Mouse (Mus musculus) activated CD4-positive, CD25-positive, alpha-beta regulatory T cell, adult 4 months (primary cell): ENCODE results near the gene Fam47e. TPM values are rescaled to one million over a fixed set of nuclear protein-coding genes. Genes with fewer than 3 reads are reported as not detected.
"Not testable (repeated sequence)": the region's sequence is repeated elsewhere in the genome, so short reads cannot be mapped to it uniquely, and the experiment has no call there.

Source experiments
- ATAC-seq: one replicate; pipeline ENCODE4 v1.8.0; 2017
- polyA plus RNA-seq, 2 experiments: library from polyadenylated mRNA; unstranded; fragments of 100-300 nt; shearing (Covaris generic); gene quantifications; one replicate each; pipeline ENCODE4 v1.2.1; 2017

The Fam47e gene
- not detected for polyA plus RNA-seq

DNA sequence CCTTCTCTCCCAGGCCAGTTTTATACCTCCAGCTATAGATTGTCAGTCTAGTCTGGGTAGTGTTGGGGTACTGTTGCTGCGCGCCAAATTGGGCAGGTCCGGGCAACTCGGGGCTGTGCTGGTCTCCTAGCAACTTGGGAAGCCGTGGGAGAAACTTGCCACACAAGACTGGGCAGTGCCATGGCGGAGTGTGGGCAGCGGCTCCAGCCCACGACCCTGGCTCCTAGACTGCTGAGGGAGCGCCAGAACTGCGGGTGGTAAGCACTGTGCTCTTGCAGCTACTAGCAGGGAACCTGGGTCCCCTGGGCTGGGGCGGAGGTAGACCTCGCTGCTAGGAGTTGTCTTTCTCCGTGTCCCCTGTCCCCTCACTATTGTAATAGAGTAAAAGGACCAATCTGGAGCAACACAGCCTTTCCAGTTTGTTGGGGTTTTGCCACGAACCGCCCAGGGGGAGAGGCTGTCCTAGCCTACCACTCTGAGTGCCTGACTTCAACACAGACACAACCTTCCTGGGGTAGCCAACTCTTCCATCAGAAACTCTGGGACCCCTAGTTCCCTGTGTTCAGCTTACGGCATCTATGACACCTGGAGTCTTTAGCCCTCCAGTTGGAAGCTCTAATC is at the start of gene Fam47e:
TSS of gene Fam47e (plus strand) at position 179 of the 621 bp plus-strand sequence.
- no peak for ATAC-seq

DNA sequence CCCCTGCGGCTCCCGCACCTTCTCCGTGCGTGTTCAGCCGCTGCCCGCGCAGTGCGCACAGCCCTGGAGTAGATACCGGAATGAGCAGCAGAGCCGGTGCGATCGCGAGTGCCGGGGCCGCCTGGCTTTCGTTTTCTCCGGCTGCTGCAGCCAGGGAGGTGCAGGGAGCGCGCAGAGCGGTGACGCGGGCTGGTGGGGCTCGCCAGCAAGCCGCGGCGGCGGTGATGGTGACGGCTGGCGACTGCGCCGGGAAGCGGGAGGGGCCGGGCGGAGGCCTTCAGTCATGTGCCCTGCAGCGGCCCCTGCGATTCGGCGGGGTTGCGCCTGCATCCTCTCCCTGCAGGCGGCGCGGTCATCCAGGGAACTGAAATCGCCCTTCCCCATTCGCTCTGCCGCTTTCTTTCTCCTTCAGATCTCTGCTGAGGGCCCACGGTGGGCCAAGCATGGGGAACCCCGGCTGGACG is 49.4 kb upstream of the Fam47e start:
- ATAC-seq: peak; percentile 77

DNA sequence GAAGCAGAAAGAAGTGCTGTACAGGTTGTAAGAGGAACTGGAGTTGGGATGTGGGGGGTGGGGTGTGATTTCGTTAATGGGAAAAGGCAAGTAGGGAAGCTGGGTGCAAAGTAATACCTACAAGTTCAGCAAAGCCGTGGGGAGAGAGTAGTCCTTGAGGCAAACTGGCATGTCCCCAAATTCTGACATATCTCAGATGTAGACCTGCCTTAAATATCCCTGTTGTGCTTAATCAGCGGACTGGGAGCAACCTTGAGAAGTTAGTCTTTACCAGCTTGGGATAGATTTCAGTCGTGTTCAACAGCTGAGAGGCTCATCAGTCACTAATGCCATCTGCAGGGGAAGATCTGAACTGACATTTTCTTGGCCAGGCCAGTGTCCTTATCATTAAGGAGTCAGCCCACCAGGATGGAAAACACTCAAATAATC is 48.6 kb upstream of the Fam47e start:
- no peak for ATAC-seq

DNA sequence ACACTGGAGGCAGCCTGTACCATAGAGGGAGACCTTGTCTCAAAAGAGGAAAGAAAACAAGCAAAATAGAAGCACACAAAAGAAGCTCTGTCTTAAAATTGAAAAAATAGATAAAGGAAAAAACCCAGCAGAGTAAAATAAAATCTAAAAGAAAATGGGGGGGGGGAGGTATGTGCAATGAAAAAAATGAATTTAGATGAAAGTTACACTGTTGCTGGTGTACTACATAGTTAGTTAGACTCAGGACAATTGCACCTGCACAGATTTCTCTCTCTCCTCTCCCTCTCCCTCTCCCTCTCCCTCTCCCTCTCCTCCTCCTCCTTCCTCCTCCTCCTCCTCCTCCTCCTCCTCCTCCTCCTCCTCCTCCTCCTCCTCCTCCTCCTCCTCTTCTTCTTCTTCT is 48.1 kb upstream of the Fam47e start, which contains the start of gene Scarb2:
TSS of gene Scarb2 (minus strand) at position 101 of the 400 bp plus-strand sequence.
- no peak for ATAC-seq

DNA sequence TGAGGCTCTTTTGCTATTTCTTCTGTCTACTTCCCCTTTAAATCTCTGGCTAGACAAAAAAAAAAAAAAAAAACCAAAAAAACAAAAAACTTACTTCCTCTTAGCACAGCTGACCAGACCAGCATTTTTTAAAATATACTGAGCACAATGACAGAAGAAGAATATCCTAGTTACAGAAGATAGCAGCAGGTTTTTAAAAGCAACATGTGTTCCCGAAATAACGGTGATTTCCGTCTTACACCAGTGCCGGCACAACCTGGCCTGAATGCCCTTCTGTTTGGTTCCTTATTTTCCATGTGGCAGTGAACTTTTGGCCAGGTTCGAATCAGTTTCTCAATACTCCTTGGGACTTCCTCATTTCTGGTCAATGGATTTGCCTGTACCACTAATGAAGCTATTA is 46.0 kb upstream of the Fam47e start:
- no peak for ATAC-seq

DNA sequence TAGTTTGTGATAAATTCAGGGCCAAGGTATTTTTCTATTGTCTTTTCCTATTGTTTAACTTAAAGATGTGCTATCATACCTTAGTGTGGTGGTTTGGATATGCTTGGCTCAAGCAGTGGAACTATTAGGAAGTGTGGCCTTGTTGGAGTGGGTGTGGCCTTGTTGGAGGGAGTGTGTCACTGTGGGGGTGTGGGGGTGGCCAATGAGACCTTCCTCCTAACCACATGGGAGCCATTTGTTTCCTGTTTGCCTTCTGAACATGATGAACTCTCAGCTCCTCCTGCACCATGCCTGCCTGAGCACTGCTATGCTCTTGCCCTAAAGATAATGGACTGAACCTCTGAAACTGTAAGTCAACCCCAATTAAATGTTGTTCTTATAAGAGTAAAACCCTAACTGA is 43.6 kb upstream of the Fam47e start:
- ATAC-seq: peak; percentile 57

DNA sequence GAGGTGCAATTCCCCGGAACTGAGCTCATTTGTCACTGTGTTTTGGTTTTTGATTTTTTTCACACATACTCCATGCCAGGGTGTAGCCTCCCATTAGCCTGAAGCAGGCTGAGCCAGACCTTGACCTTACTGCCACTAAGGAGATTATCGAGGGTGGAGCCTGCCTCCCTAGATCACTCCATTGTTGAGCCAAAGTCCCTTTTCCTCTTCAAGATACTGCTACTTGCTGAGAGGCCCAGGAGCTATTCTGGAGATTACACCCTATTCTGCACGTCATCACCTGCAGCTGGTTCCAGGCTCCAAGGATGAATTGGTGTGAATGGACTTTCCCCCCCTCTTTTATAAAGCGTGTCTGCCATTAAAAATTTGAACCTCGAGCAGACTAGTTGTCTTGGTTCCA is 42.8 kb upstream of the Fam47e start:
- ATAC-seq: no peak

DNA sequence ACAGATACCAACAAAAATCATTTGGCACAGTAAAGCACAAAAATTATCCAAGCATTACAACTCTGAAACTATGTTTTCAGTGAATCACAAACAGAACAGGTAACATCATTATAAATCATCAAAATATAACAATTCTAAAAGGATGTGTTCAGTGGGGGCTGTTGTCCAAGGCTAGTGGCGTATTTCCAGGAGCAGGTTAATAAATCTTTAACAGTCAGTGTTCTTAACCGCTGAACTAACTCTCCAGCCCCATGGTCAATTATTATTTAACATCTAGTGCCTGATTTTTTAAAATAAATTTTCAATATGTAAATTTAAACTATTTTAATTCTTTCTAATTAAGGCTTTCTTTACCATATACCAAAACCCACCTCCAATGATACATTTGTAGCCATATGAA is 33.7 kb upstream of the Fam47e start:
- ATAC-seq: not testable (repeated sequence)

DNA sequence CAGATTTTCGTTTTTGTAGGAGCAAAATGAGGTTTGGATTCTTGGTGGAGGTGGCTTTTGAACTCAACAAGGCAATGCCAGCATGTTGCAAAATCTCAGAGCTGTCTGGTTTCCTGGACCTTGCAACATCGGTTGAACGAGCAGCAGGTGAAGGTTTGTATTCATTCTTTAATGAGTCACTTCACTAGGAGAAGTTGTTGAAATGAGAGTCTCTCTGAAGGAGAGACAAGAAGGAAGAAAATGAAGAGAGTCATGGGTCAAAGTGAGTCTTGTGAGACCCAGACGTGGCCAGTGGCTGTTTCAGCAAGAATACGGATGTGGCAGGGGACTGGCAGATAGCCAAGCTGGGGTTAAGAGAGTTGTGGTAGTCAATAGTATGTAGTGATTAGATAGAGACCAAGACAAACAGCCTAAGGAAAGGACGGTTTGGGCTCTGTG is 30.0 kb upstream of the Fam47e start:
- no peak for ATAC-seq

DNA sequence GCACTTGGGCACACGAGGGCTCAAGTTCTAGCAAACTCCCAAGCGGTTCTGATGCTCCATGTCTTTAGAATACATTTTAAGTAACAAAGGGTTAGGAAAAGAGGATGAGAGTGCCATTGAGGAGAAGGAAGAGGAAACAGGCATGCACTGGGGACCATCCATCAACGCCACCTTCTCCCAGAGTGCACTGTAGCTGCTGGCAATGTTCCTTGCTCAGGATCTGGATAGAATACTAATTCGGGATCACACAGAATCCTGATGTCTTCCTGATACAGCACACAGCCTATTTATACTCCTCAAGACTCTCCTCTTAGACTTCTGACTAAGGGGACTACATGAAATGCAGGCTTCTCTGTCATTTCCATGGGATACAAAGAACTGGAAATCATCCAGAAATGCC is 15.2 kb upstream of the Fam47e start:
- ATAC-seq: no peak

DNA sequence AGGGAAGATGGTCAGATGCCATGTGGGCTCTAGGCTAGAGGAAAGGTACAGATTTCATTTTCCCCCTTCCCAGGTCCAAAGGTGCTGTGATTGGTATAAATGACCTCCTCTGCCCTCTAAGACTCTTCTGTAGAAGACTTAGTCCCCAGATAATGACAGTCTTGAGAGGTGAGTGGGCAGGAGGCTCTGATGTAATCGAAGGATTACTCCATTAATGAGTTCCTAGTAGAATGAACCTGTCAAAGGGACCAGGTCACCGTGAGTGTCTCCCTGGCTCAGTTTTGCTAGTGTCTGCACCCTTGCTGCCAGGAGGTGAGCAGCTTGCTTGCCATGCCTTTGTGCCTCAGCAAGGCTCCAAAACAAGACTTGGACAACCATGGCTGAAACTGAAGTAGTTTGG is 2.3 kb upstream of the Fam47e start:
- no peak for ATAC-seq

DNA sequence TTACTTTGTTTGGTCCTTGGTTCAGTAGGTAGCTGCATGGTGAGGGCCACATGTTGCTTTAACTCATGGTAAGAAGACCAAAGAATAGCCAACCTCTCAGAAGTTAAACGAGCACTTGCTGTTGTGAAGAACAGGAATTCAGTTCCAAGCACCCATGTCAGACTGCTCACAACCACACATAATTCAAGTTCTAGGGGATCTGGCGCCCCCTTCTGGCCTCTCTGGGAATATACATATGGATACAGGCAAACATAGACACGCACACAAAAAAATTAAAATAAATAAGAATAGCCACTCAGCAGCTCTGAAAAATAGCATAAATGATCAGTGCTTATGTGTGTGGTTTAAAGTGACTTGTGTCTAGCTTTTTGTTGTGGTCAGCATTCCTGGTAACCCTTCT is 930 bp upstream of the Fam47e start:
- no peak for ATAC-seq

DNA sequence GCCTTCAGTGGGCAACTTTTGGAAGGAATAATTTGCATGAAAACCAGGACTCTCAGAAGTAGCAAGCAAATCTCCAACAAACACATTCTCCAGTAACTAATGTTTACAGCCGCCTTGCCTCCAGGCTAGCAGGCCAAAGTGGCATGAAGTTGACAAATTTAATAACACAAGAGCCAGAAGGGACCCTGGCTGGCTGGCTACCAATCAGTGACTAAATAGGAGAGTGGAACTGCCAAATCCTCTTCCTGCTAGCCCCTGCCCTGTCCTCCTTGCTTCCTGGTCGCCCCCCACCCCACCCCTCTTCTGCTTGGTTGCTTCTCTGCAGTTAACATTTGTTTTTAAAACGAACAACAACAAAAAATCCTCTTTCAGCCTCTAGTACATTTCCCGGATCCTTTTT is 426 bp upstream of the Fam47e start:
- ATAC-seq: no peak

DNA sequence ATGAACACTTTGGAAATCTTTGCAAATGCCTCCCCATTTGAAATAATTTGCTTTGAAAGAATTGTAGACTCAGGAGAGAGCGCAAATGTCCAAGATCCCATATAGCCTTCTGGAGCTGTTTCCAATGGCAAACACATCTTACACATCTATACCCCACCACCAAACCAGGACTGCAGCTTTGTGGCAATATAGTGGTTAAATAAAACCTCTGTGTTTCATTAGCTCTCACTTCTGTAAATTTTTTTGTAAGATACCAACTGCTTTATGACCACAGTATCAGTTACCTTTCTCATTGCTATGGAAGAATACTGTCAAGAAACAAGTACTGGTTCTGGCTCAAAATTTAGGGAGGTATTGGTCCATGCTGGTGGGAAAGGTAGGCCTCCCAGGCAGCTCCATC is 1.0 kb downstream of the Fam47e start:
- no peak for ATAC-seq

DNA sequence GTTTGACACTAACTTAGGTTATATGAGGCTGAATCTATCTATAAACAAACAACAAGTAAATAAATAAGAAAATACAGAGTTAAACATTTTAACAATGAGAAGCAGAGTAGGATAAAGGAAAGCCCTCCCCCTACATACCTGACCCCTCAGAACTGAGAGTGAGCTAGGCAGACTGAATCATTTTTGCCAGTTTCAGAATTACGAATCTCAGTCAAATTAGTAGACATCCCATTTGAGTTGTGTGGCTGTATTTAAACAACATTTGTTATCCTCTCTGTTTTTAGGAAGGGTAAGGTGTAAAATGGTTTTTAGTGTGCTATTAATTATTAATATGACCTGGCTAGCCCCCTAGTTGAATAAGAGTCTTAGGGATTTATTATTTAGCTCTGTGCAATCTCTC is 2.6 kb downstream of the Fam47e start:
- no peak for ATAC-seq

DNA sequence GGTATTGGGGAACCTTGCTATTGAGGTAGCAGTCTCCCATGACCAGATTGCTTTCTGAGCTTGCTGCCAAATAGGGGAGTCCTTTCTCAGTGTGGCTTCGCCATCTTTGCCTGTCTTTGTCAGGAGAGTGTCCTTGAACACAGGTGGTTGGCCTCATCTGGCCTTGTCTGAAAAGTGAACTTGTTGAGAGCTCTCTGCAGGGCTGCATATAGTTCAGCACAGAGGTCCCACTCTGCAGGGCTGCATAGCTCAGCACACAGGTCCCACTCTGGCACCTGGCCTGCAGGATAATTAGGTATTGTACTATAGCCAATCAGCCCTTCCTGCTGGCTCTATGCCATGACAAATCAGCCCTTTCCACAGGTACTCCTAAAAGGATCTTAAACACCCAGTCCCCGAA is 5.3 kb downstream of the Fam47e start:
- ATAC-seq: no peak

DNA sequence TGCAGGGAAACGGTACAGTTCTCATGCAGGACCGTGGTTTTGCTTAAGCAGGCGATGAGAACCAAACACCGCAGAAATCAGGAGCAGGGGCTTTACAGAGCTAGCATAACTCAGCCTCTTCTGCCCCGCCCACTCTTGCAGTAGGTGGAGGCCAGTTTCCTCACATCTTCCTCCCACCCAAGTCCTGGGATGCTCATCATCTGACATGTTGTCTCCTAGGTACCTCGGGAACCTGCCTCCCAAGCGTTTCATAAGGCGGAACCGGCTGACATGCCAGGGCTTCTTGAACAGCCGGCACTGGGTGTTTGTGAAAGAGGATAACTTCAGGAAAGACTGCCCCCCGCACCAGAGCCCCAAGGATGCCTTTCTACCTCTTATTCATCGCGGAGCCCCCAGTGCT is 7.1 kb downstream of the Fam47e start:
- ATAC-seq: no peak

DNA sequence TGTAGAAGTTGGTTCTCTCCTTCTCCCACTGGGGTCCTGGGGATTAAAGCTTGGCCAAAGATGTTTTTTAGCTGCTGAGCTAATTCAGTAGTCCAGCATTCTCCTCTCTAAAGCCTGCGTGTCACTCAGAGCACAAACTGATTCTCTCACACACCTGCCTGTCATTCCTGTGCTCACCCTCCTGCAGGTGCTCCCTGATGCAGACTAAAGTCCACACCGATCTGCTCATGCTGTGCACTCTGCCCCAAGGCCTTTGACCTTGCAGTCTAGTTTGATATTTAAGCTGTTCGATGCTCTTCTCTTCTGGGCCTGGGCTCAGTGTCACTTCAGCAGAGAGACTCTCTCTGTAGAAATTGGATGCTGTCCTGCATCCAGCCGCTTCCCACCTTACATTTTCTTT is 16.4 kb downstream of the Fam47e start:
- ATAC-seq: no peak

DNA sequence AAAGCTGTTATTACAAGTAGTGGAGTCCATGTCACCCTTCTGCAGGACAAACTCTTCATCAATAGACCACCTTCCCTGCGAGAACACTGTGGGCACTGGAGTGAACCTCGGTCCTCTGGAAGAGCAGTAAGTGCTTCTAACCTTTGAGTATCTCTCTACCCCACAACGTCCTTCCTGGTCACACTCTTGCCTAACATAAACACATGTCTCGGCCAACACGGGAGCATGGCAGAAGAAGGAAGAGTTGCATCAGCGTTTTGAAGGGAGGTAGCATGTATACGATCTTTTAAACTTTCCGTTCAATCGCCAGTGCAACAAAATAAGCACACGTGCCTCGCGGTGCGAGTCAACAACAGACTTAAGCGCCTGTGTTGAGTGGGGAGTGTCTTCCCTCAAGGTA is 24.7 kb downstream of the Fam47e start:
- ATAC-seq: no peak

DNA sequence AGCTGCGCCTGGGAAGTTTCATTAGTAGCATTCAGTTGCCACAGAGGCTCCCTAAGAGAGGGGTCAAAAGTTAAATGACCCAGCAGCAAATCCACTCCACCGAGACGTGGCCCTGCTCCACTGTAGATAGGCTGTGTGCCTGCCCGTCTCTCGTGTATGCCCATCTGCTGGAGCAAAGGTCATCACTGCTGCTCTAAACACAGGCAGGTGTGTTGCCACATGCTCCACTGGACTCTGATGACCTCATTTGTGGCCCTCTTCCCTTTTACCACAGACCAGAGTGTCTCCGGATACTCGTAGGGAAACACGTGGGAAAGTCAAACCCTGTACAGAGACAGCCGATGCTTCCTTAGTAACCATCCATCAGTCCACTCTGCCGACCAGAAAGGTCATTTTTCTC is 31.1 kb downstream of the Fam47e start:
- ATAC-seq: no peak

DNA sequence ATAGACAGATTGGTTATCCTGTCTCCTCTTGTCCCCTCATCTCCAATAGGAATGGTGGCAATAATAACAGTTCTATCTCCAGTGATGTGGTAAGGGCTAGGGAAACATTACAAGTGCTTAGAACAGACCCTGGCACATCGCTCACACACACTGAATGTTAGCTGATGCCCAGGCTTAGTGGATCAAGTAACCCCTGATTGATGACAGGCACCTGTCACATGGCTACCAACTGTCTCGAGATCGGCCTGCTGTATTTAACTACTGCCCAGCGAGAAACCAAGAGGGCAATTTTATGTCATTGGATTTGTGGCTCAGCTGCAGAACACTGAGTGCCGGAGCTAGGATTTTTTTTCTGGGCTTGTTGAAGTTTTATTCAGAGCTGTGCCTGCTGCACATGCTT is 40.2 kb downstream of the Fam47e start:
- no peak for ATAC-seq

DNA sequence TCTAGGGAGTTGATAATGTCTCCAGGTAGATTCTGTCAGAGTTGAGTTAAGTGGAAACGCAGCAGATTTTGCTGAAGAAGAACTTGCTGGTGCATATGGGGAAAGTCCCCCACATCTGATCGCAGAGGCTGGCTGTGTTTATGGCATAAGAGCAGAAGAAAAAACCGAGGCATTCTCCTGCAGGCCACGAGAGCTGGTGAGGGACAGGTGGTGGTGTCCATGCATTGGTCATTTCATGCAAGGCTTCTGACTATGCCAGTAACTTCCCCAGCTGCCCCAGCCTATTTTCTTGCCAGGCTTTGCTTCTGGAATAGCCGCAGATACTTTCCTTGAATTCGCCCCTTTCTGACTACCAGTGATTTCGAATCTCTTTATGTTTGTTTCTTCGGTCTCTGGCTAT is 42.0 kb downstream of the Fam47e start:
- ATAC-seq: no peak

DNA sequence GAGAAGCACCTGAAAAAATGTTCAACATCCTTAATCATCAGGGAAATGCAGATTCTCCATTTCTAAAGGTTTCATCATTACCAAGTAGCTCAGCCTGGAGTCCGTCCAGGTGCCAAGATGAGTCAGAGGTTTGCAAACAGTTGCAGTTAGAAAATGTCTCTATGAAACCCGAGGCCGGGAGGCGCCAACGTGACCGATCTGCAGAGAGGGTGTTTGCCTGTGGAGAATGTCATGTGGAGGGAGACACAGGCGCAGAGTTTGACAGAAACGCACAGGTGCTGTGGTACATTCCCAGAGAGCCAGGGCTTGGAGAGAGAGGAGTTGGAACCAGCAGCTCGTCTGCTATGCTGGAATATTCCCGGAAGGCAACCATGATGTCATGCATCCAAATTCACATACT is 44.2 kb downstream of the Fam47e start:
- no peak for ATAC-seq

DNA sequence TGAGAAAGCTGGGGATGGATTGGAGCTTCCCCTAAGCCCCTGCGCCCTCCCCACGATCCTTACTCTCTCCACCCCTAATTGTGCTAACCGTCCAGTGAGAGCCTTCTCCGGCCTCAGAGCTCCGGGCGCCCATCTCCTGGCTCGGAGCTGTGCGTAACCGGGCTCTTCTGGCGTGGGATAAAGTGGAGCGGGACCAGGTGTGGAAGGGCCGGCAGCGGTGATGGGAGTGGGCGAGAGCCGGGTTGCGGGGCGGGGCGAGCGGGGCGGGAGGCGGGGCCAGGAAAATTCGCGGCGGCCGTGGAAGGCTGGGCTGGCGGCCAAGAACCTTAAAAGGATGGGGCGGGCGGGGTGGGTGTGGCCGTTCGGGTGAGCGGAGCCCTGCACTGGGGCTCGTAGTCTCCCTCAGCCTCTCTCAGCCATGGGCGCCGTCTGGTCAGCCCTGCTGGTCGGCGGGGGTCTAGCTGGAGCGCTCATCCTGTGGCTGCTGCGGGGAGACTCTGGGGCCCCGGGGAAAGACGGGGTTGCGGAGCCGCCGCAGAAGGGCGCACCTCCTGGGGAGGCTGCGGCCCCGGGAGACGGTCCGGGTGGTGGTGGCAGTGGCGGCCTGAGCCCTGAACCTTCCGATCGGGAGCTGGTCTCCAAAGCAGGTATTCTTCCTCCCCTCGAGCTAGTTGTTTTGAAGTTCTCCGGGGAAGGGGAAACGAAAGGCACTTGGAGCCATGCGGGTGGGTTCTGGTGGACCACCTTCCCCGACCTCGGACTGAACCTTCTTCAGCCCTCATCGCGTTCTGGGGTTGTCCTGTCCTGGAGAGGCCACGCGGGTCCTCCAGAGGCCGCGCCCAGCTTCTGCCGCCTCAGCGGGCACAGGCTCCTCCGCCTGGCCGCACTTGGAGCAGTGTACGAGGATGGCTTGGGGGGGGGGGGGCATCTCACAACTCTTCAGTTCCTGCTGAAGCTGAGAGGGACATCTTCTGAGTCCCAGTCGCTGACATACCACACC is 48.1 kb downstream of the Fam47e start, which contains the start of gene Stbd1:
TSS of gene Stbd1 (plus strand) at position 351 of the 1,000 bp plus-strand sequence.
- peak; percentile 59 for ATAC-seq
